Mouse (Mus musculus) layer of hippocampus, postnatal 25 days (tissue): ENCODE data around the gene Slc5a11. TPM values are rescaled to one million over a fixed set of nuclear protein-coding genes. Genes with fewer than 3 reads are reported as not detected.
A peak's percentile ranks its signal among the peaks of the same experiment; 100 is the strongest.

Source experiments
- DNase-seq, 2 experiments: peaks; one replicate each; pipeline ENCODE4 v3.0.0; 2022; ENCODE audit warnings: mixed read lengths in 2 of 2, low spot score in 1 of 2; ENCODE audit errors: extremely low spot score in 1 of 2
- total RNA-seq, 2 experiments: library from RNA; stranded (reverse); gene quantifications; 2 replicates each; pipeline ENCODE4 v1.2.3; 2021

Gene Slc5a11
- total RNA-seq, 2 experiments from 2014 or later, result 0.20 TPM; not detected in 1

DNA sequence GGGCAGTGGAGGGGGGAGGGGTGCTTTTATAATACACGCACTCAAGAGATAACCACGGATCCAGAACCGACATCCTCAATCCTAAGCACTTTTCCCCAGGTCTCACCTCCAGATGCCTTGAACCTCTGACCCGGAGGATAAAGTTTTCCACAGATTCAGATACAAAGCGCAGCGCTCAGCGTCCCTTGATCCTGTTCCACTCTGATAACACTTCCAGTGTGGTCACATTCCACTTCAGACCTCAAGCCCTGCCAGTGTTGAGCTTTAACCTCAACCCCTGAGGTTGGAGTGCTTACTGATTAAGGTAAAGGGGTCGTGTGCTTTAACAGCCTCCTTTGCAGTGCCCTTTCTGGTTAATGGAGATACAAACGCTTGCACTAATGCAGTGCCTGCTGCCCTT, 4.7 kb upstream of the Slc5a11 start:
- DNase-seq, result no peak

DNA sequence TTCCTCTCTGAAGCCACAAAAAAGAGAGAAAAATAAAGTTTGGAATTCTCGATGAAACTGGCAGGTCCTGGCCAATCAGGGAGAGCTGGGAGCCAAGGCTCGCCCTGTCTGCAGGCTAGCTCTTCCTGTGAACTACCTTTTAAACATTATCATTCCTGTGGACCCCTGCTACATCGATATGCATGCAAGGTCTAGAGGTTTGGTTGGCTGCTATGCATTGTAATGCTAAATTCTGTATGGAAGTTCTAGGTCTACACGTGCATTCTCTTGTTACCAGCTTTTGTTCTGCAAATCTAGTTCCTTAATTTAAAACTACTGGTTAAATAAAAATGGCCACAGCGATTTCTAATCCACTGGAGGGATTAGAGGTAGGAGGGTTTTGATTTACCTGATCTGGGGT, 3.1 kb upstream of the Slc5a11 start:
- no peak for DNase-seq

GRCm38 (mm10) chr7:123212316-123212715, 2.3 kb upstream of the Slc5a11 start:
- DNase-seq, result no peak

DNA sequence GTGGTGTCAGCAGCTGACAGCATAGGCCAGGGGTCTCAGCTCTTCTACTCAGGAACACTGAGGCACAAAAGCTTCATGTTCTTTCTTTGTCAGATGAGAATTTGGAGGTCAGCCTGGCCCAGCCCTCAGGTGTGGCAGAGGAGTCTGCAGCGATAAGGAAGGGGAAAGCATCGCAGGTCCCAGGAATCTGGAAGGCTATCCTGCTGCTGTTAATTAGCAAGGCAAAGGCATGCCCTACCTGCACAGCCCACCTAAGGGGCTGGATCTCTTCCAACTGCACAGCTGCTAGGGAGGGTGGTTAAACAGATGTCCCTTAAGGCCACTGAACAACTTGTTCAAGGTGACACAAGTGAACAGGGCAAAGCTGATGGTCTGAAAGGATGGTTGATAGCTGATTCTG, 558 bp downstream of the Slc5a11 start:
- no peak for DNase-seq

DNA sequence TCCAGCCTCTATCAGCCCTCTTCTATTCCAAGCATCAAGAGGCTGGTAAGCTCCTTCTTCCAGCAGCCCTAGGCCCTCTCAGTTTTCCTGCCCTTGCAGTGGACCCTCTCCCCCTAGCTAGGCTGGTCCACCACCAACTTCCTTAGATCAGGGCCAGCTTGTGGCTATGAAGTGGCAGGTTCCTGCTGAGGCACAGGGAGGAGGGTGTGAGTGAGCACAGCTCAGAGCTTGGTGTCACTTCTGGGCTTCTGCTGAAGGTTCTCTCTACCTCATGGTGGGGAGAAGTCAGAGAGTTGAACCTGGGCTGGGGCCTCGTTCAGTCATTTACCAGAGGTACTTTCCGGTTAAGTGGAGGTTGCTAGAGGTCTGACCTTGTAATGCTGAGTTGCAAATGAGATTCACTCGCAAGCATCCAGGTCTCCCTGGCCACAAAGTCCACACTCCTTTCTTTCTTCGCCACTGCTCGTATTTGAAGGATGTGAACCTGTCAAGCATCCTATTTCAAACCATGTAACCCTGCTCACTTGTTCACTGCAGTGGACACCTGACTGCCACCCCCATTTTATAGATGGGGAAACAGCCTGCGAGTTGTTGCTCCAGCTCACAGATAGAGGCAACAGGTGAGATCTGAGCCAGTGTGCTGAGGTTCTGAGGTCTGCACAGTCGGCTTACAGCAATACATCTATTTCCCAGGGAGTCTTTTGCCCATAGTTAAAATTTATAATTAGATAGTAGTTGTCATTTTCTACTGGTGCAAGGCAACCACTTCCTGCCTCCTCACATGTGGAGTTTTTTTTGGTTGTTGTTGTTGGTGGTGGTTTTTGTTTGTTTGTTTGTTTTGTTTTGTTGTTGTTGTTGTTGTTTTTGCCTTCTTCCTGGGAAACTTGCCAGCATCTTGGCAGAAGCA, 3.1 kb downstream of the Slc5a11 start:
- DNase-seq, result no peak

GRCm38 (mm10) chr7:123218620-123219019, 4.0 kb downstream of the Slc5a11 start:
- DNase-seq, result no peak

DNA sequence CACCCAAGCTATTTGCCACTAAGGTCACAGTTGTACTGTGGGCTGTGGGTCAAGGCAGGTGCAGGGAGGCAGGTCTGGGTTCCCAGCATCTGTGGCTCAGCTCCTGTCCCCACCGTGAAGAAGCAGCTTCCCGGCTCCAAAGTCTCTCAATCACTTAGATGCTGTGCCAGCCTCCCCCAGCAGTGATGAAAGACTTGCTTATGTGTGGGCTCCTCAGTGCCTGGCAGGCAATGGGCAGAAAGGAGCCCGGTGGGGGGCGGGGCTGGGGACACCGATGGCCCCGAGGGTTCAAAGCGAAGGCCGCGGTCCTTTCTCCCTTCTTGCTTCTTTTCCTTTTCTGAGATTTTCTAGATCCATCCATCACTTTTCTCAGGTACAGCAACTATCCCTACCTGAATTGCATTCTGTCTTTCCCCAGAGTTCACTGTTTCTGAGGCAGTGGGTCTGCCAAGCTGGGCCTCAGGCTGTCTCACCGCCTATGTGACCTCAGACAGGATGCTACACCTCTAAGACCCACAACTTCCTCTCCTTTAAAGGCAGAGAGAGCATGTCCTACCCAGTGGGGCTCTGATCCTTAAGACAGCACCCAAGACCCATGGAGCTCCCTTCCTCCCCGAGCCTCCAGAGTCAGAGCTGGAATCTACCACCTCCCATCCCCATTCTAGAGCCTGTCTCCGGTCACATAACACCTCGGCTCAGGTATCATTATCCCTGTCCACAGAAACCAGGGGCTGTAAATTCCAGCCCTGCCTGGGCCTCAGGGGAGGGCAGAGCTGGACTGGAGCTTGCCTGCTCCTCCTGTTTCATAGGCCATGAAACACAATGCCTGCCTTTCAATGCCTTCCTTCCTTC, 5.4 kb downstream of the Slc5a11 start:
- no peak for DNase-seq

DNA sequence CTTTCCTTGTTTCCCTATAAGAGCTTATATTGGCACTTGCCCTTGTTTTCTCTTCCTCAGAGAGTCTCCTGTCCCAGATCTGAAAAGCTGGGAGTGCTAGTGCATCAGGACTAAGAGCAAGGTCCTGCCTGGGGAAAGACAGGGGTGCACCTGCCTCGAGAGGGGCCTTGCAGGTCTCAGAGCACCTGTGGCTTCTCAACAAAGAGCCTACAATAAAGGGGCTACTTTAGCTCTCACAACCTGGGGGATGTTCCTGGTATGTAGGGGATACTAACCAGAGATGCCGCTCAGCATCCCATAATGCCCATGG, 6.0 kb downstream of the Slc5a11 start:
- DNase-seq, result no peak

GRCm38 (mm10) chr7:123224076-123224475, 9.5 kb downstream of the Slc5a11 start:
- no peak for DNase-seq

- no peak for DNase-seq
Observed at GRCm38 (mm10) chr7:123225159-123225558, 10.6 kb downstream of the Slc5a11 start.

GRCm38 (mm10) chr7:123235449-123235848, 20.9 kb downstream of the Slc5a11 start:
- peak in 1 of 2 experiments; percentile 13 for DNase-seq

DNA sequence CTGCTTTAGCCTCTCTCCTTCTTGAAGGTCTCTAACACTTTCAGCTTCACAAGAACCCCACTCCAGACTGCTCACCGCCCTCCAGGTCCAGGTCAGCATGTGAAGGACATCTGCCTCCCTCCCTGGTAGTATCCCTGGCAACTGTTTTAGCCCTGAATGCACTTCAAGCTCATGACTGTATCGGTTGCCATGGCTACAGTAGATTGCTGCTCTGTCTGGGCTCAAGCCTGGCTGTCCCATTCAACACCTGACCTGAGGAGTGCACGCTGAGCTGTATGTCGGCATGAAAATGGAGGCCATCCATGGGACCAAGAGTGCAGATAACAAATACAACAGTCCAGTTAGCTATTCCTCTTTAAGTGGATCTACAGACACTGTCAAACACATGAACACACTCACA, 24.0 kb downstream of the Slc5a11 start:
- no peak for DNase-seq

GRCm38 (mm10) chr7:123240064-123240463, 25.5 kb downstream of the Slc5a11 start:
- DNase-seq, result no peak

GRCm38 (mm10) chr7:123242241-123242640, 27.7 kb downstream of the Slc5a11 start:
- DNase-seq, result no peak

- DNase-seq, result no peak
Observed at GRCm38 (mm10) chr7:123244833-123245232, 30.3 kb downstream of the Slc5a11 start.

DNA sequence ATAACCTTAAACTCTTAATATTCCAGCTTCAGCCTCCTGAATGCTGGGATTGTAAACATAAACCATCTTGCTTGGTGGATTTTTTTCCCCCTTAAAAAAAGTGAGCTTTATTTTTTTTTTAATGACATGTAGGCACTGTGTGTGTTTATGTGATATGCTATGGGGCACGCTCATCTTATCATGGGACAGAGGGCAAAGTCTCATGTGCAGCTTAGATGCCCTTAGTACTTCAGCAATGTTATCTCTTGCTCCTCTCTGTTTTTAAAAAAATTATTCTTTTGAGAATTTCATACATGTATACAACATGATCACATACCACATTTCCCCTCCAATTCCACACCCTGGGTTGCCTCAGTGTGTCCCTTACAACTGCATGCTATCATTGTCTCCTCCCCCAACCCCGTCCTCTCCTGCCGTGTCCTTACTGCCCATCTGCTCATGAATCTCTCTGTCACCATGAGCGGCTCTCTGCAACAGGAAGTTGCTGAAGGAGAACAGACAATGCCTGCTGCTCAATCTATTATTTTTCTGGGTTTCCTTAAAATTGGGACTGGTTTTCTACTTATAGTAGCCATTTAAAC, 32.0 kb downstream of the Slc5a11 start:
- no peak for DNase-seq

DNA sequence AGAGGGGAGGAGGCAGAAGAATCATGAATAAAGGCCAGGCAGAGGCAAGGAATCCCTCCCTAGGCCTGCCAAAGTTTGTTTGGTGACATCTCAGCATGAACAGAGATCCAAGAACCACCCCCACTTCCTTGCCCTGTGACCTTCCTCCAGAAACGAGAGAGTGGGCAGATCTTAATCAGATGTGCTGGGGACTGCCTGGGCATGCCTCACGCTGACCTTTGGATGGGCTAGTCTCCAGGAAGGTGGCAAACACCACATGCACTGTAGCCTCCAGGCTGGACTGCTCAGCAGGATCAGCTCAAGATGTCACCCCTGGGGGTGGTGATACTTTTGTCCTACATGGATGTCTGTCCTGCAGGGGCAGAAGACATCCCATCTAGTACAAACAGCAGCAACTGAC, 33.6 kb downstream of the Slc5a11 start:
- no peak for DNase-seq

- DNase-seq, result no peak
Observed at GRCm38 (mm10) chr7:123251343-123251742, 36.8 kb downstream of the Slc5a11 start.

GRCm38 (mm10) chr7:123253396-123253795, 38.8 kb downstream of the Slc5a11 start:
- DNase-seq, result no peak

DNA sequence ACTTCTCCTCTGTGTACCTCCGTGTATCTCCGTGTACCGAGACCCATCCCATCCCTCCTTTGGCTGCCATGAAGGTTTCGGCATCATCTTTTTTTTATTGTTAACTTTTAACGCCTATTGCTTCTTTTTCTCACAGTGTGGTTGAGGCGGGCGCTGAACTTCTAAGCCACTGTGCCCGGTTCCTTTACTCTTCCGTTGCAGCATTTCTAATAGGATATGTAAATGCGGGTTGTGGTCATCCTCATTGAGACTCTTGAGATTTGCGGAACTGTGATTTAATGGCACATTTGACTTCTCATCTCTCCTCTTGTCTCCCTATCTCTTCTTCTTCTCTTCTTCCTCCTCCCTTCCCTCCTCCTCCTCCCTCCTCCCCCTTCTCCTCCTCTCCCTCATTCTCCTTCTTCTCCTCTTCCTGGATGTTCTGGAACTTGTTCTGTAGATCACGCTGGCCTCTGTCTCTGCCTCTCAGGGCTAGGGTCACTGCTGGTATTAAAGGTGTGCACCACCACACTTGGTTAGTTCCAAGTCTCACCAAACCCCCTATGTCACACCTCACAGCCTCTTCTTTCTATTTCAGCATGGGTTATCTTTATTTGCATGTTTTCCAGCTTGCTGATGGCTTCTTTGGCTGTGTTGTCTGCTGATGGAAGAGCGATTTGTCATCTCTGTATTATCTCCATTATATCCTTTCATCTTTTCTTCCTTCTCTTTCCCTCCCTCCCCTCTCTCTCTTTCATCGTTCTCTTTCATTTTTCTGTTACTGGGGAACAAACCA, 39.8 kb downstream of the Slc5a11 start:
- DNase-seq, result no peak
